Mouse (Mus musculus) heart, embryonic 13.5 days (tissue): ENCODE measurements around the gene Arid5a. TPM values are rescaled to one million over a fixed set of nuclear protein-coding genes. Genes with fewer than 3 reads are reported as not detected.

Source experiments
- ATAC-seq: fragments of 200-750 bp; cut with Nextera tagmentation; 2 replicates; pipeline ENCODE4 v1.8.0; 2017; ENCODE audit warnings: moderate TSS enrichment; ENCODE audit not compliant: insufficient number of reproducible peaks, low FRiP score, low TSS enrichment; ENCODE audit errors: extremely low read depth
- H3K27ac ChIP-seq: fragments of 300-500 bp; sonication (generic); replicated peaks from 2 replicates; pipeline ENCODE4 v1.5.1; 2015; ENCODE audit warnings: moderate library complexity, mild to moderate bottlenecking, inconsistent platforms
- H3K27me3 ChIP-seq: fragments of 300-500 bp; sonication (generic); replicated peaks from 2 replicates; pipeline ENCODE4 v1.6.1; 2015; ENCODE audit warnings: mild to moderate bottlenecking, inconsistent platforms
- H3K36me3 ChIP-seq: fragments of 300-500 bp; sonication (generic); 2 replicates; pipeline ENCODE4 v1.6.1; 2015; ENCODE audit warnings: mild to moderate bottlenecking, inconsistent platforms
- H3K4me1 ChIP-seq: fragments of 300-500 bp; sonication (generic); 2 replicates; pipeline ENCODE4 v1.6.1; 2015; ENCODE audit warnings: inconsistent platforms
- H3K4me2 ChIP-seq: fragments of 300-500 bp; sonication (generic); 2 replicates; pipeline ENCODE4 v1.6.1; 2015; ENCODE audit warnings: inconsistent platforms, mild to moderate bottlenecking, moderate library complexity
- H3K4me3 ChIP-seq: fragments of 300-500 bp; sonication (generic); 2 replicates; pipeline ENCODE4 v1.5.1; 2015; ENCODE audit warnings: moderate library complexity, mild to moderate bottlenecking, inconsistent platforms
- H3K9ac ChIP-seq: fragments of 300-500 bp; sonication (generic); 2 replicates; pipeline ENCODE4 v1.6.1; 2015; ENCODE audit warnings: inconsistent platforms, mild to moderate bottlenecking, moderate library complexity
- H3K9me3 ChIP-seq: fragments of 300-500 bp; sonication (generic); 2 replicates; pipeline ENCODE4 v1.6.1; 2016; ENCODE audit warnings: inconsistent platforms
- WGBS: fragments of 180-500 bp; shearing (Covaris S2); methylation state at CpG from one replicate; pipeline ENCODE4 v1.1.7; 2015; ENCODE audit warnings: mixed read lengths; 5-methylcytosine and 5-hydroxymethylcytosine counted together
- polyA plus RNA-seq: library from polyadenylated mRNA; unstranded; fragments of >200 nt; fragmentation: Nextera tagmentation; extraction: Ambion mirVana; gene quantifications from 2 replicates; pipeline ENCODE4 v1.2.1, GENCODE M21; 2015

The Arid5a gene
- polyA plus RNA-seq, 1 experiment from 2014 or later: 12.7 TPM

DNA sequence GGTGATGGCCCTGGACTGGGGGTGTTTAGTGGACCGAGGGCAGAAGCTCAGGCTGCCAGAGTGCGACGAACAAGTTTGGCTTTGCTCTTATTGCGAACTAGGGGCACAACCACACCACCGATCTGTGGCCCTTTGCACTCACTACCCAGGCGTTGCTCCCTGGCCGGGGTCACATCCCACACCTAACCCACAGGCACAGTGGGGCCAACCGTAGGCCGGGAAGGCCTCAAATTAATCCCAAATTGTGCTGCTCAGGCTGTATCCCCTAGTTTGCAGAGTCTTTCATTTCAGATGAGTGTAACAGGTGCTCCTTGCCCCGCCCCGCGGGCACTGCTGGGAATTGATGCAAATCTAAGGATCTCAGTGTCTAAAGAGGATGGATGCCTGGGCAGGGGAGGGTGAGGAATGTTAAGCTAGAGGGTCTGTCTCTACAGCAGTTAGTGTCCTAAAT is 943 bp downstream of the Arid5a start:
- H3K4me3 ChIP-seq: peak overlapping the region; percentile 76
- H3K36me3 ChIP-seq: peaks cover 5% of the 10 kb centered on the region; the same call in 1 of the 2 replicates
- no peak for ATAC-seq
- H3K9me3 ChIP-seq: no peaks in the 10 kb centered on the region
- H3K27ac ChIP-seq: peak overlapping the region; percentile 89; the same call in 1 of the 2 replicates
- peak overlapping the region; percentile 87 for H3K4me2 ChIP-seq
- no peaks in the 10 kb centered on the region for H3K27me3 ChIP-seq
- 6% methylated on average over 12 of the region's 12 CpGs for WGBS
- H3K4me1 ChIP-seq: peaks cover 35% of the 10 kb centered on the region
- peak overlapping the region; percentile 90 for H3K9ac ChIP-seq

DNA sequence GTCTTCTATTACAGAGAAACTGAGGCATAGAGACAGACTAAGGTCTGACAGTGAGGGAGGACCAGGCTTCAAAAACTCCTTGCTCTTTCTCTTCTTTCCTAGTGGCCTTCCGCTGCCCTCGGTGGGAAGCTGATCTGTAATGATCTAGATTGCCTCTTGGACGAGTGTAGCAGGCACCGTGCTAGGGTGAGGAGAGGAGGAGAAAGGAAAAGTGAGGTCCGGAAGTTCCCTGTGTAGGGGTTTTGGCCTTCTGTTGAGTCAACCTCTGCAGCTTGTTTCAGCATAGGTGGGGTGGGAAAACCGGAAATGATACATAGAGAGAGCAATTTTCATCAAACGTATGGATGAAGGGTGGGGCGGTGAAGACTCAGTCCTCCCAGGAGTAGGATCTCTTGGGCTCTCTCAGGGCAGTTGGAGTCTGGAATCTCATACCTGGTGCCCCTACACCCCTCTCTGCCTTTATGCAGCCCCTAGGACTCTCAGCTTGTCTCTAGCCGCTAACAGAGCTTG is 1.5 kb downstream of the Arid5a start:
- Histone ChIP-seq H3K9ac (peak overlapping the region; percentile 90), H3K9me3 (no peaks in the 10 kb centered on the region), H3K4me2 (peak overlapping the region; percentile 87), H3K36me3 (peaks cover 5% of the 10 kb centered on the region; the same call in 1 of the 2 replicates), H3K27me3 (no peaks in the 10 kb centered on the region), H3K27ac (no peak overlapping the region), H3K4me3 (peak overlapping the region; percentile 76), H3K4me1 (peaks cover 32% of the 10 kb centered on the region)
- no peak for ATAC-seq
- 52% methylated on average over 9 of the region's 9 CpGs for WGBS

DNA sequence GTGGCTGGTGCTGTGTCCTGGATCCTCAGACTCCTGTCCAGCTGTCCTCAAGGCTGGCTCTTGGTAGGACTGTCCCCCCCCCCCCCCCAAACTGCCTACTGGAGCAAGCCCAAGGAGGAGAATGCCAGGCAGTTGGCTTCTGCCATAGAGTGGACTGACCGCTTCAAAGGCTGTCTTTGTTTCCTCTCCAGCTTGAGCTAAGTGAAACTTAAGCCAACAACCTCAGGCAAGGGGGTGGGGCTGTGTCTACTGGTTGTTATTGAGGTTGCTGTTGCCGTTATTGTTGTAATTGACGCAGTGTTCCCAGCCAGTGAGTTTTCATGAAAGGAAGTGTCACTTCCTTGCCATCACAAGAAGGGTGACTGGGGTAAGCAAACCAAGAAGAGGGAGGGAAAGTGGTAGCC is 2.0 kb downstream of the Arid5a start:
- peaks cover 29% of the 10 kb centered on the region for H3K4me1 ChIP-seq
- peak overlapping the region; percentile 90 for H3K9ac ChIP-seq
- H3K9me3 ChIP-seq: no peaks in the 10 kb centered on the region
- H3K27me3 ChIP-seq: no peaks in the 10 kb centered on the region
- no peak overlapping the region for H3K27ac ChIP-seq
- peaks cover 10% of the 10 kb centered on the region; the same call in 1 of the 2 replicates for H3K36me3 ChIP-seq
- H3K4me2 ChIP-seq: peak overlapping the region; percentile 87
- ATAC-seq: no peak
- WGBS: 47% methylated on average over 3 of the region's 3 CpGs
- H3K4me3 ChIP-seq: peak overlapping the region; percentile 76

DNA sequence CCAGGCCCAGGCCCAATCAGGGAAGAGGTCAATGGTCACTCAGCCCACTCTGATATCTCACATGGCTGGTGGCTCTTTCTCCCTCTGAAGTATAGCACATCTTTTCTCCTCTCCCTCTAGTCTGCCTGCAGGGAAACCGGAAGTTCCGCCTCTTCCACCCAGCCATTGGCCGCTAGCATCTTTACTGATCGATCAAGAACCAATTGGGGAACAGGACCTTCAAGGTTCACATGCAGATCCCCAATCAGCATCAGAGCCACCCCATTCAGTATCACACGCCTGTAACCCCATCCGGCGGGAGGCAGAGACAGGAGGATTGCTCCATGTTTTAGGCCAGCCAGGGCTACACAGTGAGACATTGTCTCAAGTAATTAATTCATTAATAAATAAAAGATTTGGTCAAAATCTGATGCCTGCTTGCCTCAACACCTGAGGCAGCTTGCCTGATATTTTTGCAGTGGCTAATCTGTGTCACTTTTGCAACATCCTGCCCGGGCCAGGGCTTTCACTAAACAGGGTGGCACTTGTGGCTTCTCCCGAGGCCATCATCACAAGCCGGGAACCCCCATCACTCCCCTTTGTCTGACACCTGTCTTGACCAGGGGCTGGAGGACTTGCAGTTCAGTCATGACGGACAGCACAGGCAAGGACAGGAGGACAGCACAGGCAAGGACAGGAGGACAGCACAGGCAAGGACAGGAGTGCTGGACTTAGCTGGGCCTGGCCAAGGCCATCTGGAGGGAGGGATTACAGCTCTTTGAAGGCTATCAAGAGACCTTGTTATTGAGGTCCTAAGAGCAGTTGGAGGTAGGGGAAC is 7.6 kb downstream of the Arid5a start:
- ATAC-seq: no peak
- no peaks in the 10 kb centered on the region for H3K9me3 ChIP-seq
- H3K27ac ChIP-seq: no peak overlapping the region
- H3K9ac ChIP-seq: no peak overlapping the region
- 0 out of 2 replicates have a peak, but pooled peaks cover 1% of the 10 kb centered on the region for H3K4me1 ChIP-seq
- 80% methylated on average over 11 of the region's 11 CpGs for WGBS
- no peak overlapping the region for H3K4me2 ChIP-seq
- H3K4me3 ChIP-seq: no peak overlapping the region
- no peaks in the 10 kb centered on the region for H3K27me3 ChIP-seq
- H3K36me3 ChIP-seq: peaks cover 52% of the 10 kb centered on the region

DNA sequence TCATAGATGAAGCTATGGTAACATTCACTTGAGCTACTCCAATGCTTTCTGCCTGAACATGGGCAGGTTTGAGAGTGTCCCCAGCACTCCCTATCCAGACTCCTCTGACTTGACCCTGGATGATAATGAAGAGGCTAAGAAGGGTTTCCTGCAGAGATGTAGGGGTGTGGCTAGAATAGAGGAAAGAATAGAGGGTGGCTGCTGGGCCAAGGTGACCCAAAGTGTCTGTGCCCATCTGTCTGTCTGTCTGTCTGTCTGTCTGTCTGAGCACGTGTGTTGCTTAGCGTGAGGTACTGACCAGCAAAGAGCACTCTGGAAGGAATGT is 8.2 kb downstream of the Arid5a start:
- Histone ChIP-seq H3K36me3 (peaks cover 58% of the 10 kb centered on the region), H3K4me1 (no peaks in the 10 kb centered on the region), H3K27me3 (no peaks in the 10 kb centered on the region), H3K9me3 (no peaks in the 10 kb centered on the region), H3K4me3 (no peak overlapping the region), H3K4me2 (no peak overlapping the region), H3K9ac (no peak overlapping the region), H3K27ac (no peak overlapping the region)
- ATAC-seq: no peak
- 84% methylated on average over 2 of the region's 2 CpGs for WGBS

DNA sequence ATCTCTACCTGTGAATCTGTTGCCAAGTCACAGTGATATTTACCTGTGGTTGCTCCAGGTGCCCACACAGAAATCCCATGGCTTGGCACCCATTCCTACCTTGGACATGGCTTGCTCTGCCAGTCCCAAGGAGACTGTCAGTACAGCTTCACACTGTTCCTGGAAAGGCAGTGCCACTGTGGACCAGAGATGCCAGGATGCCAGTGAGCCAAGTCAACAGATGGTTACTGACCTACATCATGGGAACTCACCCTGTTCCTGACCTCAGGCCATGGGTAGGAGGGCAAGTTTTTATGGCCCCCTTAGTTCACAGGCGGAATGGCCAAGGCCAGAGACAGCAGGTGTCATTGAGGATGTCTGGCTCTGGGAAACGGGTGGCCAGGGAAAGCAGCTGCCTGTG is 13.6 kb downstream of the Arid5a start:
- Histone ChIP-seq H3K27me3 (no peaks in the 10 kb centered on the region), H3K4me3 (no peak overlapping the region), H3K4me2 (no peak overlapping the region), H3K27ac (no peak overlapping the region), H3K9ac (no peak overlapping the region), H3K9me3 (no peaks in the 10 kb centered on the region), H3K4me1 (peaks cover 17% of the 10 kb centered on the region), H3K36me3 (peaks cover 56% of the 10 kb centered on the region)
- WGBS: 76% methylated on average over 2 of the region's 2 CpGs
- ATAC-seq: no peak

DNA sequence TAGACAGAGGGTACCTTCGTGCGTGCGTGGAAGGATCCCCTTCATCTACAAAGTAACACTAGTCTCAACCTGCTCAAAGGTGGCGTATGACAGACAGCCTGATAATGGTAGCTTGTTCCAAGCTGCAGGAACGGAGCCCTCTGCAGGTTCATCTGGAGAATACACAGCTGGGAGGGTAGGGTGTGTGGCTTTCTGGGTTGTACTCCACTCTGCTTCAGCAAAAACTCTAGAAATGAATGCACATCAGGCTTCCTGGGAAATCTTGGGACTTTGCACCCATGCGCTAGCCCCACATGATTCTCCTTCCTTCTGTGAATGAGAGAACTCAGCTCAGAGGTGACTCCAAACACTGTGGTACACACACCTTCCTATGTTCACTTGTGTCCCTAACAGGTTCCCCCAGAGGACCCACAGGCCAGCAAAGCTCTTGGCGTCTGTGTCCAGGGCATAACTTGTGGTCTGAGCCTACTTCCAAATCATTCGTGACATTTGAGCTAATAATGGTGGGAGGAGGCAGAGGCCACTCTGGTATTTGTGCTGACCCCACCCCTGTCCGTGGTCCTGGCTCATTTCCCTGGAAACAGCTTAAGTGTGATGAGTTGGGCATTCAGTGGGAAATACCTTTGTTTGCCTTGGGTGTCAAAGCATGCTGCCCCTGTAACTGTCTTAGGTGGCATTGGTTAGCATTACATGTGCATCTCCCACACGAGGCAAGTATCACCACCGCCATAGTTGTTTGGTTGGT is 14.5 kb downstream of the Arid5a start:
- 69% methylated on average over 11 of the region's 11 CpGs for WGBS
- H3K4me2 ChIP-seq: no peak overlapping the region
- peaks cover 51% of the 10 kb centered on the region for H3K36me3 ChIP-seq

DNA sequence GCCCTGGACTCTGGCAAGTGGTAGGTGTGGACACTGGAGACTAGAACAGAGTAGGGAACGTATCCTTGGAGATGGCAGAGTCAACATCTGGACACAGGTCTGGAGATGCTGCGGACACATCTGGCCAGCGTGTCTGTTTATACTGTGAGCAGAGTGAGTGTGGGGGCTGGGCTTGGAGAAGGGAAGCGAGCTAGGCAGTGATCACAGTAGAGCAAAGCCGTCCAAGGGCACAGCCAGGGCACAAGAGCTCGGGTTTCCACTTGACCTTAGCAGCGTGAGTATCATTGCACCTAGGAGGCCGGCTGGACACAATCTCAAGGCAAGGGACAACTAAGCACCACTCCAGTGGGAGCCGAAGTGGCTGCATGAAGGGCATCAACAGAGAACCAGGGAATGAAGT is 15.5 kb downstream of the Arid5a start:
- H3K36me3 ChIP-seq: peaks cover 51% of the 10 kb centered on the region
- no peaks in the 10 kb centered on the region for H3K27me3 ChIP-seq
- H3K27ac ChIP-seq: no peak overlapping the region
- H3K9ac ChIP-seq: no peak overlapping the region
- ATAC-seq: no peak
- no peak overlapping the region for H3K4me3 ChIP-seq
- H3K4me2 ChIP-seq: no peak overlapping the region
- H3K4me1 ChIP-seq: peaks cover 17% of the 10 kb centered on the region
- H3K9me3 ChIP-seq: no peaks in the 10 kb centered on the region
- WGBS: 50% methylated on average over 9 of the region's 9 CpGs

More for the DNA sequence above, 14.5 kb downstream of the Arid5a start:
- Histone ChIP-seq H3K4me3 (no peak overlapping the region), H3K4me1 (peaks cover 17% of the 10 kb centered on the region), H3K27me3 (no peaks in the 10 kb centered on the region), H3K9me3 (no peaks in the 10 kb centered on the region), H3K27ac (no peak overlapping the region), H3K9ac (no peak overlapping the region)
- no peak for ATAC-seq

DNA sequence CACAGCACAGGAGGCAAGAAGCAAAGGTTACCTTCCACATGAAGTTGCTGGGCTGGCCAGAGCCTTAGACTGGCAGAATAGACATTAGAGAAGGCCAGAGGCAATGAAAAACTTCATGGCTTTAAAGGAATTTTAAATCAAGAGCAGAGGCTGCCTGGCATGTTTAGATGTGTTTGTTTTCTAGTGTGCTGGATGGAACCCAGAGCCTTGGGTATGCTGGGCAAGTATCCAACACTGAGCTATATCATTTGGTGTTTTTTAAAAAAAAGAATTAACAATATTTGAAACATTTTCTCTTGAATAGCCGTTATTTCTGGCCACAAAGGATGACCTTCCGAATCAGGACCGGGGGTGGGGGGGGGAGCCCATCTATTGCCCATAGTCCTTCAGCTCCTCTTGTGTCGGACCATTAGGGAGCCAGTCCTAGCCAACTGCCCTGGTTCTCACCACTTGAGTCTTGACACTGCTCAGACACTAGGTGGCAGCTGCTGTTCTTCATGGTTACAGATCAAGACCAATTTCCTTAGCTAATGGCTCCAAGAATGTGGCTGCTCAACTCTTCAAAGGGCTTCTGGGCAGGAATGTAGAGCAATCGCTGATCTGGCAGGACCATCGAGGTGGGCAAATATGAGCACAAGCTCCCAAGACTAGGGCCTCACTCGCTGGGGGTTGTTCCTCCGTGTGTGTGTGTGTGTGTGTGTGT is 16.4 kb downstream of the Arid5a start:
- Histone ChIP-seq H3K9me3 (no peaks in the 10 kb centered on the region), H3K9ac (no peak overlapping the region), H3K4me3 (no peak overlapping the region), H3K27me3 (no peaks in the 10 kb centered on the region), H3K4me1 (peaks cover 22% of the 10 kb centered on the region), H3K36me3 (peaks cover 44% of the 10 kb centered on the region), H3K4me2 (no peak overlapping the region), H3K27ac (no peak overlapping the region)
- ATAC-seq: no peak
- WGBS: 36% methylated on average over 8 of the region's 8 CpGs

DNA sequence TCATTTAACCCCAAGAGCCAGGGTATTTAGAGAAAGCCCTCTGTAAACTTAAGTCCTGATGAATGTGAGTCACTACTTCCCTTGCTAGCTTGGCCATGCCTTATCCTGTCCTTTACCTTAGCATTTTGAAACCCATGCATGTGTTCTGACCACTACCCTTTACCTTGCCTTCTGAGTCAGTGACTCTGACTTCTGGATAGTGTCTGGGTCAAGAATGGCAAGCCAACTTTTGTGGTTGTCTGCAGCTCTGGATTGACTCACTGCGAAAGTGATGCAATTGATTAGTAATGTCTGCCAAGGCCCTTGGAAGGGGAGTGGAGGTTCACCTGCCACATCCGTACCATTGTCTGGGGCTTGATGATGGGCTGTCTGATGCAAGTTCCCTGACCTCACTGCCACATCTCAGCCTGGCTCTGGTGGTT is 18.4 kb downstream of the Arid5a start:
- Histone ChIP-seq H3K9me3 (no peaks in the 10 kb centered on the region), H3K4me3 (no peak overlapping the region), H3K36me3 (peaks cover 41% of the 10 kb centered on the region), H3K27ac (no peak overlapping the region), H3K9ac (no peak overlapping the region), H3K27me3 (no peaks in the 10 kb centered on the region), H3K4me1 (peaks cover 24% of the 10 kb centered on the region), H3K4me2 (no peak overlapping the region)
- 81% methylated on average over 2 of the region's 2 CpGs for WGBS
- ATAC-seq: no peak

DNA sequence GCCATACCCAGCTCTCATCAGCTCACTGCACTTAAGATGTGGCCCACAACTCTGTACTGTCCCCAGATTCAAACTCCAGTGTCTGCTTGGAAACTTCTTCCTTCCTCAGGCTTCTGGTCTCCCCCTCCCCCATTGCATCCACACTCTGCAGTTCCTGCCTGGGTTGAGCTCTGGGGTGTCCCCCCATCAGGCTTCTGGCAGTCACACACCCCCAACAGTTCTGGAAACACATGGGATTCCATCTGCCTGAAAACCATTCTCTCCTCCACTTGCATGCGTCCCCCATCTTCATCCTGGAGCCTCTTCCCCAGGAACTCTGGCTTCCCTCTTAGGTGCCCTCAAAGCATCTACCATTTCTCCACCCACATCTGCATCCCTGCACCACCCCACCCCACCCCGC is 19.3 kb downstream of the Arid5a start:
- no peaks in the 10 kb centered on the region for H3K27me3 ChIP-seq
- H3K36me3 ChIP-seq: peaks cover 41% of the 10 kb centered on the region
- no peak for ATAC-seq
- no peaks in the 10 kb centered on the region for H3K9me3 ChIP-seq
- no peak overlapping the region for H3K27ac ChIP-seq
- WGBS: 95% methylated on average over 2 of the region's 2 CpGs
- H3K4me1 ChIP-seq: peaks cover 24% of the 10 kb centered on the region
- no peak overlapping the region for H3K4me2 ChIP-seq
- H3K9ac ChIP-seq: no peak overlapping the region
- H3K4me3 ChIP-seq: no peak overlapping the region
